Mouse (Mus musculus) heart, postnatal 0 days (tissue): ENCODE data around the gene Selenoo. TPM values are rescaled to one million over a fixed set of nuclear protein-coding genes. Genes with fewer than 3 reads are reported as not detected.

Experiments used
- ATAC-seq: fragments of 200-750 bp; cut with Nextera tagmentation; 2 replicates; pipeline ENCODE4 v1.8.0; 2017; ENCODE audit warnings: low read depth, moderate number of reproducible peaks, moderate library complexity; ENCODE audit not compliant: insufficient read depth
- DNase-seq: peaks from one replicate; pipeline ENCODE4 v3.0.0-alpha.2; 2016; ENCODE audit warnings: low spot score
- H3K27ac ChIP-seq: fragments of 300-500 bp; sonication (generic); 2 replicates; pipeline ENCODE4 v1.5.1; 2014; ENCODE audit warnings: low read depth, mild to moderate bottlenecking
- H3K27me3 ChIP-seq: fragments of 300-500 bp; sonication (generic); 2 replicates; pipeline ENCODE4 v1.6.1; 2014; ENCODE audit warnings: low read length, mixed read lengths; ENCODE audit not compliant: control insufficient read depth, insufficient read depth
- H3K36me3 ChIP-seq: fragments of 300-500 bp; sonication (generic); replicated peaks from 2 replicates; pipeline ENCODE4 v1.6.1; 2014; ENCODE audit warnings: low read length, mixed read lengths; ENCODE audit not compliant: control insufficient read depth, insufficient read depth
- H3K4me1 ChIP-seq: fragments of 300-500 bp; sonication (generic); 2 replicates; pipeline ENCODE4 v1.6.1; 2014; ENCODE audit warnings: antibody characterized with exemption; ENCODE audit not compliant: control insufficient read depth, insufficient read depth
- H3K4me2 ChIP-seq: fragments of 300-500 bp; sonication (generic); 2 replicates; pipeline ENCODE4 v1.6.1; 2014; ENCODE audit warnings: low read depth, mild to moderate bottlenecking, low read length, moderate library complexity
- H3K4me3 ChIP-seq: fragments of 300-500 bp; sonication (generic); 2 replicates; pipeline ENCODE4 v1.5.1; 2014; ENCODE audit warnings: low read depth, low read length
- H3K9ac ChIP-seq: fragments of 300-500 bp; sonication (generic); replicated peaks from 2 replicates; pipeline ENCODE4 v1.6.1; 2014; ENCODE audit warnings: low read depth, low read length, mixed read lengths
- H3K9me3 ChIP-seq: fragments of 300-500 bp; sonication (generic); replicated peaks from 2 replicates; pipeline ENCODE4 v1.6.1; 2016; ENCODE audit warnings: low read length; ENCODE audit not compliant: control insufficient read depth
- CTCF ChIP-seq: IDR thresholded peaks from 2 replicates; pipeline ENCODE4 v1.5.1; 2016; ENCODE audit warnings: antibody characterized with exemption, control low read depth, low read depth
- EP300 ChIP-seq: IDR thresholded peaks from 2 replicates; pipeline ENCODE4 v1.6.1; 2016; ENCODE audit warnings: antibody characterized with exemption, low read depth
- WGBS: fragments of 180-500 bp; shearing (Covaris S2); extraction: QIAGEN DNeasy Blood & Tissue Kit; methylation state at CpG from one replicate; pipeline ENCODE4 v1.1.7; 2014; 5-methylcytosine and 5-hydroxymethylcytosine counted together
- polyA plus RNA-seq: library from polyadenylated mRNA; unstranded; fragments of >200 nt; fragmentation: Nextera tagmentation; extraction: Ambion mirVana; gene quantifications from 2 replicates; pipeline ENCODE4 v1.2.1, GENCODE M21; 2015
- total RNA-seq: library from RNA; depleted of rRNA; stranded (reverse); fragments of >200 nt; gene quantifications from 2 replicates; pipeline ENCODE4 v1.2.3, GENCODE M21; 2014; ENCODE audit warnings: low replicate concordance

Gene Selenoo
- total and polyA plus RNA-seq, 2 experiments from 2014 or later: 11.3 to 39.1 TPM

DNA sequence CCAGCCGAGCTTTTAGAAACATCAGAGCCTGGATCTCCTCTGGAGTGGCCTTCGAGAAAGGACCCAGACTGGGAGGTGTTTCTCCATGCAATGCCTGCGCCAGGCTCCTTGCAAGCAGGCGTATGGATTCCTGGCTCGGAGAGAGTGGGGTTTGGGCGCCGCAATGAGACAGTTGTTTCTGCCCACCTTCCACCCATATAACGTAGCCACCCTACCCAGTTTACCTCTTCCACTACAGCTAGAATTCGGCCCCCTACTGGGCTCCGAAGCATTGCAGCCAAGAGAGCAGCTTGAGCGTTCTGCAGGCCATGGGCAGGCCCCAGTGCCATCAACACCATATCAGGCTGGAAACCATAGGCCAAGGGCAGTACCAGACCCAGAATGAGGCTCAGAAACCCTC lies 34.7 kb downstream of the Selenoo start:
- Histone ChIP-seq H3K9me3 (no peaks in the 10 kb centered on the region), H3K27ac (peak overlapping the region; percentile 60), H3K9ac (peak overlapping the region; percentile 35; the same call in 1 of the 2 replicates), H3K27me3 (no peaks in the 10 kb centered on the region), H3K4me3 (peak overlapping the region; percentile 75), H3K36me3 (peaks cover 10% of the 10 kb centered on the region), H3K4me1 (peaks cover 35% of the 10 kb centered on the region), H3K4me2 (peak overlapping the region; percentile 96)
- 40% methylated on average over 11 of the region's 11 CpGs for WGBS
- ATAC-seq: no peak
- no peak for TF ChIP-seq CTCF
- TF ChIP-seq EP300: no peak
- no peak for DNase-seq

DNA sequence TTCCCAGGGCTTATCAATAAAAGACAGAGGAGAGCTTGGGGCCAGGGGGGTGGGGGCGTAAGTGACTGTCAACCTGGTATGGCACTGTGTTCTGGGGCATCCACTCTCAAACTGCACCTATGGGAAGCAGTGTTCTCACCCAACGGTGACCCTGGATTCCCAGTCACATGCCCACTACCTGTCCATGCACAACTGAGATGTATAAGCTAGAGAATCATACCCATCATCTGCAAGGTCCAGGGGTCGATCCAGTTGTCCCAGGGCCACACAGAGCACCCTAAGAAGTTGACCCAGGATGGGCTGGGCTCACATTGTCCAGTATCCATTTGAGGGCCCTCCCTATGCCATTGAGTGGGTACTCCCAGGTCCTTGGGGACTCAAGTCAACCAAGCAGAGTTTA lies 35.4 kb downstream of the Selenoo start:
- no peak for ATAC-seq
- H3K9ac ChIP-seq: no peak overlapping the region
- H3K27ac ChIP-seq: no peak overlapping the region
- no peaks in the 10 kb centered on the region for H3K9me3 ChIP-seq
- no peaks in the 10 kb centered on the region for H3K27me3 ChIP-seq
- DNase-seq: no peak
- peaks cover 6% of the 10 kb centered on the region for H3K36me3 ChIP-seq
- H3K4me1 ChIP-seq: peaks cover 35% of the 10 kb centered on the region
- H3K4me3 ChIP-seq: no peak overlapping the region
- WGBS: 78% methylated on average over 3 of the region's 3 CpGs
- no peak overlapping the region for H3K4me2 ChIP-seq
- TF ChIP-seq EP300 (no peak), CTCF (no peak)

DNA sequence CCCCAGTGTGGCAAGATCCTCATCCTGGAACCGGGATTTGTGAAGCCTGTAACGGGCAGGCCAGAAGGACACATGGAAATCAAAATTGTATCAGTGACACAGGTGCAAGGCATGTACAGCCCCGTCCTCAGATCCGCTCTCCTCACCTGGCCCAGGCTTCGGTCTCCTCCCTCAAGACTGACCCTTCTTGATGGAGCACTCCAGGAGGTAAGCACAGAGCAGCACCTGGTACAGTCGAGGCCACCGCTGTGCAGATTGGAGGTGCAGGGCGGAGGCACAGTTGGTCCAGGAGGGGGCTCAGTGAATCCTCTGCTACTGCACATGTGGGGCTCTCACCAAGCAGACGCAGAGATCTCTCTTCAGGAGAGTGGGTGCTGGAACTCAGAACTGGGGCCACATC lies 36.5 kb downstream of the Selenoo start:
- Histone ChIP-seq H3K4me3 (no peak overlapping the region), H3K4me1 (peaks cover 35% of the 10 kb centered on the region), H3K27me3 (no peaks in the 10 kb centered on the region), H3K4me2 (no peak overlapping the region), H3K9ac (no peak overlapping the region), H3K9me3 (no peaks in the 10 kb centered on the region), H3K27ac (no peak overlapping the region), H3K36me3 (peaks cover 2% of the 10 kb centered on the region)
- WGBS: 96% methylated on average over 9 of the region's 9 CpGs
- TF ChIP-seq EP300 (no peak), CTCF (no peak)
- DNase-seq: no peak
- no peak for ATAC-seq

DNA sequence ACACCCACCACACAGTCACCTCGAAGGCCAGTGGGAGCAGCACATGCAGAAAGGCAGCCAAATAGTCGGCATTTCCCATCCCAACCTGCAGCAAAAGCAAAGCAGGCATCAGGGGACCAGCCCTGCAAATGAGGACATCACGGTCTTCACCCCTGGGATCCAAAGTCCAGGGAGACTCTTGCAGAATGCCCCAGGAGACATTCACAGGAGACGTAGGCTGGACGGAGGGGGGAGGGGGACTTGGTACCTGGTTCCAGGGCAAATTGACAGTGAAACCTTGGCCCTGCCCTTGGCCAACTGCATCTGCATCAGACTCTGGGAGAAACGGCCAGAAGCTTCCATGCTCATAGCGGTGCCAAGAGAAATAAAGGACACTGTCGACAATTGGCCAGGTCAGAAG lies 37.7 kb downstream of the Selenoo start:
- Histone ChIP-seq H3K36me3 (0 out of 2 replicates have a peak, but pooled peaks cover under 1% of the 10 kb centered on the region), H3K9ac (no peak overlapping the region), H3K9me3 (no peaks in the 10 kb centered on the region), H3K4me2 (no peak overlapping the region), H3K27me3 (no peaks in the 10 kb centered on the region), H3K4me3 (no peak overlapping the region), H3K4me1 (peaks cover 25% of the 10 kb centered on the region), H3K27ac (no peak overlapping the region)
- no peak for TF ChIP-seq CTCF
- TF ChIP-seq EP300: no peak
- ATAC-seq (no peak), DNase-seq (no peak)
- WGBS: 83% methylated on average over 8 of the region's 8 CpGs

DNA sequence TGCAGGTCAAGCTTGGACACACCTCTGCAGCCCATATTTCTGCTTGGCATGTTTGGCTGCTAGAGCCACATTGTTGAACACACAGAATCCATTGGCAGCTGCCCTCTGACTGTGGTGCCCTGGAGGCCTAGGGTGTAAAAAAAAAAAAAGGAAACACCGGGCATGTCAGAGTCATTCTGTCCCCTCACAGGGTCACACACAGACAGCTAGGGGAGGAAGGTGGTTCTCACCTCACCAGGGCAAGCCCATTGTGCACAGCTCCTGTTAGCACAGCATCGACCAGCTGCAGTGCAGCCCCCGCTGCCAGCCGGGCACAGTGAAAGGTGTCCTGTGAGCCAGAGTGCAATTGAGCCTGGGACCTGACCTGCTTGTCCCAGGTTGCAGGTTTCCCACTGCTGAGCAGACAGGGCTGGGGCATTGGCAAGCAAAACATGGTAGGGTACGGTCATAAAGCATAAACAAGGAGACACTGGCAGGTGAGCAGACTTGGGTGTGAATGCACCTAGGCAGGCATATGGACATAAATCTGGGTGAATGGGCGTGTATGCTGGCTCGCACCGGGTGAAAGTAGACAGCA lies 38.6 kb downstream of the Selenoo start:
- Histone ChIP-seq H3K4me3 (no peak overlapping the region), H3K36me3 (0 out of 2 replicates have a peak, but pooled peaks cover 8% of the 10 kb centered on the region), H3K4me1 (peaks cover 17% of the 10 kb centered on the region), H3K9me3 (no peaks in the 10 kb centered on the region), H3K27me3 (no peaks in the 10 kb centered on the region), H3K27ac (no peak overlapping the region), H3K9ac (peak overlapping the region; percentile 57; the same call in 1 of the 2 replicates), H3K4me2 (peak overlapping the region; percentile 66)
- TF ChIP-seq CTCF: no peak
- TF ChIP-seq EP300: no peak
- DNase-seq (no peak), ATAC-seq (no peak)
- 81% methylated on average over 8 of the region's 8 CpGs for WGBS
